Mouse (Mus musculus): ENCODE measurements around the gene Rps6ka1.

Rps6ka1 gene

GRCm38 (mm10) chr4:133887672-133888453 is at the start of gene Rps6ka1:
Rps6ka1 (minus strand) TSS chr4:133887797.
- under 1% methylated on average over 61 of the region's 61 CpGs for WGBS

DNA sequence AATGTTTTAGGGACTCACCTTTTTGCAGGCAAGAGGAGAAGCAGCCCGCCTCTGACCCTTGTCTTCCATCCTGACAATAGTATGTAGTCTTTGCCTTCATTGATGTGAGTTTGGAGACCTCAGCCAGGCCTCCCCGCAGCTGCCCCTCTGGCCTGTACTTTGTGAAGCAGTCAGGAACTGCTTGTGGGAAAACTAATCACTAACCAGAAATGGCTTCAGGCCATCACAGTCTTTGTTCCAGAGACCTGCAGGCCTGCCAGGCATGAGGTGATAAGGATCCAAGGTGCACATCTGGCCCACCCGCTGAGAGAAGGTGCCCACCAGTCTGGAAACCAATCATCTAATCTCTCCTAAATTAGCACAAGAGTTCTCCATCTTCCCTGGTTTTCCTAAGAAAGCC is 44.2 kb upstream of the Rps6ka1 start:
- 86% methylated on average over 3 of the region's 3 CpGs for WGBS

DNA sequence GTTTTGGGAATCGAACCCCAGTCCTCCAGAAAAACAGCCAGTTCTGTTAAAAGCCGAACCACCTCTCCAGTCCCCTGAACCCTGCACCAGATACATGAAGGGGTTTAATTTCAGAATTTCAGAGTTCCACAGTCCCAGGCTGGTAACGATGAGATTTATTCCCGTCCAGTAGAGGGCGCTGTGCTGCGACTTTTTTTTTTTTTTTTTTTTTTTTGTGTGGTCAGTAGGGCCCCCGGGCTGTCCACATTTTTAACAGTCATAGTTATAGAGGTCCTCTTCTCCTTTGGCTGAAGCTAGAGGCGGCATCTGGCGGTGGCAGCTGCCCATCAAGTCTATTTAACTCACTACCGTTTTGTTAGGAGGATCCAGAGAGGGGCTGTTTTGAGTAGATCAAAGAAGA is 43.8 kb upstream of the Rps6ka1 start:
- WGBS: 18% methylated on average over 10 of the region's 10 CpGs

DNA sequence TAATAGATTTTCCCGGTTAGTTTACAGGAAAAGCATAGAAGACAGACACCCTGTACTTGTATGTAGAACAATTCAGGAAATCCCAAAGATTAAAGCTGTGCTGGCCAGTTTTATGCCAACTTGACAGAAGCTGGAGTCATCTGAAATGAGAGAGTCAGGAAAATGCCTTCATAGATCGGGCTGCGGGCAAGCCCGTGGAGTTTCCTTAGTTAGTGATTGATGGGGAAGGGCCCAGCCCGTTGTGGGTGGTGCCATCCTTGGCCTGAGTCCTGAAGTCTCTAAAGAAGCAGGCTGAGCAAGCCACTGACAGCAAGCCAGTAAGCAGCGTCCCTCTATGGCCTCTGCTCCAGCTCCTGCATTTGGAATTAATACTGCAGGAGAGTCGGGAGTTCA is 41.7 kb upstream of the Rps6ka1 start:
- 48% methylated on average over 7 of the region's 7 CpGs for WGBS

GRCm38 (mm10) chr4:133928576-133929277 is 41.1 kb upstream of the Rps6ka1 start:
- 67% methylated on average over 15 of the region's 15 CpGs for WGBS

DNA sequence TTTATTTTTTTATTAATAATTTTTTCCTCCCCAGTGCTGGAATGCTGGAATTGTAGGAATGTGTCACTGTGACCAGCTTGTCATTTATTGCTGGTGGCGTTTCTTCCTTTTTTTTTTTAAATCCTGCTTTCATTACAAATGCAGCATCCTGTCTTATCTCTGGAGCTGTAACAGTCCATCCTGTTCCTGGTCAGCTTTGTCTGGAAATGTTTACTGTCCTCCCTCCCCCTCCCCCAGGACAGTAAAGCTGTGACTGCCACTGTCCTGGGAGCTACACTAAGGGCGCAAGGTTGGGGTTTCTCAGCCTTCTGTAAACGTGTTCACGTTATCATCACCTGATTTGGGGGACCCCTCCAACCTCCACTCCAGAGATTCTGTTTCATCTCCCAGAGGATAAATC is 37.6 kb upstream of the Rps6ka1 start:
- 78% methylated on average over 4 of the region's 4 CpGs for WGBS

GRCm38 (mm10) chr4:133923743-133924142 is 36.1 kb upstream of the Rps6ka1 start:
- WGBS: 84% methylated on average over 5 of the region's 5 CpGs

- 82% methylated on average over 21 of the region's 23 CpGs for WGBS
Observed at GRCm38 (mm10) chr4:133918093-133918825, 30.7 kb upstream of the Rps6ka1 start.

- WGBS: 81% methylated on average over 4 of the region's 4 CpGs
Observed at GRCm38 (mm10) chr4:133911983-133912382, 24.4 kb upstream of the Rps6ka1 start.

DNA sequence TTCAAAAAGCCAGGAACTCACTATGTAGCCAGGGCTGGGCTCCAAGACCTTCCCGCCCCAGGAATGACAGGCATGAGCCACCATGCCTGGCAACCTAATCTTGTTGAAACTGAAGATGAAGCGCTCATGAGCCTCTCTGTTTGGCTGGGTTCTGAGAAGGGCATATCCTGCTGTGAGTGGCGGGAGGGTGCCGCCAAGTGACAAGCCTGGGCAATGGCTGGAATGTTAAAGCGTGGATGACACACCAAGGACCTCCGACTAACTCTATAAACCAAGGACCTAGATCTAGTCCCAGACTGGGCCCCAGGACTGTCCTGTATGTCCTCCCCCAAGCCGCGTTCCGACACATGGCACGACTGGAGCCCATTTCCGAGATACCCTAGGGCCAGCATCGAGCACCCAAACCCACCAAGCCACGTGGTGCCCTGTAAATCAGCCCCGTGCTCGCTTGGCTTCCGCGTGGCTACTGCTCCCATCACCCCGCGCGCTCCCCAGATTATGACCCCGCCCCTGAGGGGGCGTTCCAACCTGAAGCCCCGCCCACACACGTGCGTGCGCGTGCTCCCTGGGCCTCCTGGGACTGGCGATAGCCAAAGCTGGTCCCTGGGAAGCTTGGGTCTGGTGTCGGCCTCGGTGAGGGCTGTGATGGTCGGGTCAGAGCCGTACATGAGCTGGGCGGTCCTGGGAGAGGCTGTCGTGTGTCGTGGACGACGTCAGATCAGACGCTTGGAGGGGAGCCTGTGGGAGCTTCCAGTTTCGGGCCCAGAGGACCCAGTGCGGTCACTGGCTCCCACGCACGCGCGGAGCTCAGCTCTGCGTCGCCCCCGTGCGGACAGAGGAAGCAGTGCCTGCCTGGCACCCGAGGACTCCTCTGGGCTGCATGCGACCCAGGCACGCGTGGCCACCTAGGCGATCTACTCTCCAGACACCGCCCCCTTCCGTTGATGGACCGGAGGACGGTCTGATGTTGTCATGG is 22.9 kb upstream of the Rps6ka1 start:
- WGBS: under 1% methylated on average over 57 of the region's 57 CpGs

DNA sequence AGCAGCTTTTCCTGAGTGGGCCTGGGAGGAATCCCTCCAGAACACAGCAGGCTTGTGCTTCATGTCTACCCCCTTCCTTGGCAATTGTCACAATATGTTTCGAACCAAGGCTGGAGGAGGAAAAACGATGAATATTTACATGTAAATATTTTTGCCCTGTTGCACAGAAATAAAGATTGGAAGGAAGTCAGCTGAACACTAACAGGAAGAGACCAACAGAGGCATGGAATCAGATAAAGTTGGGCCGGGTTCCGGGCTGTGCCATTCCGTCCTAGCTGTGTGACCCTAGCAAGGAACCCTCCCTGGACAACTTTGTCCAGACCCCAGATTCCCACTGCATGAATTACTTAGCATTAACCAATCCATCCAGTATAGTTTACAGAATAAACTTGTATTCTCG is 20.5 kb upstream of the Rps6ka1 start:
- WGBS: 65% methylated on average over 6 of the region's 6 CpGs

DNA sequence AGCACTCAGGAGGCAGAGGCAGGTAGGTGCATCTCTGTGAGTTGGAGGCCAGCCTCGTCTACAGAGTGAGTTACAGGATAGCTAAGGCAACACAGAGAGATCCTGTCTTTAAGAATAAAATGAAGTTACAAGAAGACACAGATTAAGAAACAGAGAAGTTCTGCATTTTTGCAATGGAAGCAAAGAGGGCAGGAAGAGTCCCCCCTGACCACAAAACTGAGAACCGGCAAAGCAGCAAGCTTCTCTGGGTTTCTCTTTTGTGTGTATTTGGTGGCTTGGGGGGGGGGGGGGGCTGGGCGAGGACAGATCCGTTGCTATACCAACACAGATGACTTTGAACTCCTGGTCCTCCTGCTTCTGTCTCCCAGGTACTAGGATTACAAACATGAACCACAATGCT is 19.5 kb upstream of the Rps6ka1 start:
- 48% methylated on average over 4 of the region's 4 CpGs for WGBS

GRCm38 (mm10) chr4:133906336-133906735 is 18.7 kb upstream of the Rps6ka1 start:
- 93% methylated on average over 5 of the region's 5 CpGs for WGBS

DNA sequence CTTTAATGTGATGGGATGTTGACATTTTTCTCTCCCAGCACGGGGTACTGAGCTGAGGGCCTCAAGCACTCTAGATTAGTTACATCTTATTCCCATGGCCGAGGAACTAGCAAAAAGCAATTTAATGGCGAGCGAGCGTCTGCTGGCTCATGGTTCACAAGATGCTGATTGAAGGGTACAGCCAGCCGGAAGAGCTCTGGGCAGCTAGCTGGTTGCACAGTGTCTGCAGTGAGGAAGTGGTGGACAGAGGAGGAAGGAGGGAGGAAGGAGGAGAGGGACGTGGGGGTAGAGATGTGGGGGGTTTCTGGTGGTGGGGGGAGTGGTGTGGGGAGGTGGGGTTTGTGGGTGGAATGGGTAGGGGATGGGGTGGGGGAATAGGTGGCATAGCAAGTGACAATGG is 17.6 kb upstream of the Rps6ka1 start:
- WGBS: 87% methylated on average over 7 of the region's 7 CpGs

DNA sequence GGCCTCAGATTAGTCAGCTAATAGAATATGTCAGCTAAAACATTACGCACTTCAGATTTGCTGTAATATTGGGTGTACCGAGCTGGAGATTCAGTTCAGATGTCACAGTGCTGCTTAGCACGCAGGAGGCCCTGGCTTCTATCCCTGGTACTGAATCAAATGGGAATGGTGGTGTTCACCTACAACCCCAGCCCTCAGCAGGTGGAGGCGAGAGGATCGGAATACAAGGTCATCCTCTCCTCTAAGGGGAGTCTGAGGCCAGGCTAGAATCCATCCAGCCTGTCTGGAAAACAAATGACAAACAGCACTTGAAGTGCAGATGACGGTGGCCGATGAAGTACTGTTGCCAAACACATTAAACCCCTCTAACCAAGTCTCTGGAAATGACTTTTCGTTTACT is 16.7 kb upstream of the Rps6ka1 start:
- WGBS: 93% methylated on average over 8 of the region's 8 CpGs

DNA sequence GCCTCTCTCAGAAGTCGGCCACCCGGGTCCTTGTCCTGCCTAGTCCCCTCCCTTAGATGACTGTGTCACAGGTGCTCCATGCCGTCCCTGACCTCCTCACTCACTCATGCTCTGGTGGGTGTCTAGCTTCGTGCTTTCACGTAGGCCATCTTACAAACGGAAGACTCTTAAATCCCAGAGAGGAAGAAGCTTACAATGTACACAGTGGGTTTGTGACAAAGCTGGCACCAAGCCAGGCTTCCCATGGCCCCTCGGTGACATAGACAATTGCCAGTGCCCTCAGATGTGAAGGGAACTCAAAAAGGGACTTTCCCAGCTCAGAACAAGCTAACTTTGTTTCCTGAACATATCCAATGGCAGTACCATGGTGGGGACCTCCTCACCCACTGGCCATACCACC is 15.8 kb upstream of the Rps6ka1 start:
- 64% methylated on average over 7 of the region's 7 CpGs for WGBS

- WGBS: 96% methylated on average over 2 of the region's 2 CpGs
Observed at GRCm38 (mm10) chr4:133902510-133902909, 14.9 kb upstream of the Rps6ka1 start.

DNA sequence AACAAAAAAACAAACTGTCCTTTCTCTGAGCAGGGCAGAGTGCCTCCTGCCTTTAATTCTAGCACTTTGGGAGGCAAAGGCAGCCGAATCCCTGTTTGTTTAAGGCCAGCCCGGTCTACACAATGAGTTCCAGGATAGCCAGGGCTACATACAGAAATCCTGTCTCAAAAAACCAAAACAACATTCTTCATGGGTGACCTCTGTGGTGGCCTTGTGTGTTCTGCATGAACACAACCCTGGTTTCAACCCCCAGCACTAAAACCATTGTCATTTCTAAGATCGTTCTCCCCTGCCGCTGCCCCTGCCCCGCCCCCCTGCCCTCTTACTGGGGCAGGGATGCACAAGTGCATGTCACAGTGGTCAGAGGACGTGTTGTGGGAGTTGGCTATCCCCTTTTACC is 13.3 kb upstream of the Rps6ka1 start:
- 91% methylated on average over 6 of the region's 6 CpGs for WGBS

DNA sequence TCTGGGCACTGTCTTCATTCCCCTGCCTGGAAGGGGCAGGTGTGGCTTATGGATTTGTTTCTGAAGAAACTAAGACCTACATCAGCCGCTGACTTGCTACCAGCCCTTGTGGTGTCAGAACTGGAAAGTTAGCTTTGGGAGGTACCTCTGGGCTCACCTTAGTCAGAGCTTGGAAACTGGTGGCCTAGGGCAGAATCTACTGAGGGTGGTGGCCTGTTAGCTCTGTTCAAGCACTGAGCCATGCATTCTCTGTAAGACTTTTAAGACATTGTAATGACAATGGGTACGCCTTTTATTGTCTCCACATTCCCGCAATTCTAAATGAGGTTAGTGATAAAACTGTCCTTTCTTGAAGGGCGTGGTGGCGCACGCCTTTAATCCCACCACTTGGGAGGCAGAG is 12.8 kb upstream of the Rps6ka1 start:
- WGBS: 97% methylated on average over 6 of the region's 6 CpGs

DNA sequence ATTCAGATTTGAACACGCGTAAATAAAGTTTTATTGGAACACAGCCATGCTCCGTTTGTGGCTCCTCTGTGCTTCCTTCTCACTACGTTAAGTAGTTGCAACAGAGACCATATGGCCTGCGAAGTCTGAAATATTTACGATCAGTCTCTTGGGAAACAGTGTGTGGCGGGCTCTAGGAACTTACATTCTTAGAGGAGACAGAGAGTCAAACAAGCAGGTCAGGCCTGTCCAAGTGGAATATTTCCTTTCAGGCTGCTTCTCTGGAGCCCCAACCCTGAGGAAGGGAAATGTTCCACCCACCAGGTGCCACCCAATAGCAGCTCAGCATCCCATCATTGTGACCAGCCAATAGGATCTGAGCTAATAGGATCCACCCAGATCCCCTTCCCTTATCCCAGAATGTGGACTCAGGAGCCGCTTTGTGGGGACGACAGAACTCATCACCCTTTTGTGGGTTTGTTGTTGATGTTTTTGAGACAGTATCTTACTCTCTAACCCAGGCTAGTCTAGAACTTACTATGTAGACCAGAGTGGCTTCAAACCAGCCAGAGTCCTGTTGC is 11.7 kb upstream of the Rps6ka1 start:
- 64% methylated on average over 9 of the region's 9 CpGs for WGBS

- WGBS: 32% methylated on average over 6 of the region's 6 CpGs
Observed at GRCm38 (mm10) chr4:133898151-133898550, 10.6 kb upstream of the Rps6ka1 start.
